Mouse (Mus musculus) small intestine, adult 2 months (tissue): ENCODE results near the gene Myo18a.

ENCODE experiments used
- CTCF ChIP-seq: fragments of 200-500 bp; IDR thresholded peaks from 2 replicates; pipeline ENCODE4 v1.5.1; 2012; ENCODE audit warnings: low read depth, mild to moderate bottlenecking, control low read depth, inconsistent platforms, low read length, moderate library complexity, mixed read lengths; ENCODE audit not compliant: insufficient replicate concordance, insufficient read length; ENCODE audit errors: extremely low read depth
- POLR2A ChIP-seq: fragments of 200-500 bp; IDR thresholded peaks from 2 replicates; pipeline ENCODE4 v1.6.1; 2012; ENCODE audit warnings: low read depth, mild to moderate bottlenecking, control low read depth, inconsistent platforms, low read length, moderate library complexity

DNA sequence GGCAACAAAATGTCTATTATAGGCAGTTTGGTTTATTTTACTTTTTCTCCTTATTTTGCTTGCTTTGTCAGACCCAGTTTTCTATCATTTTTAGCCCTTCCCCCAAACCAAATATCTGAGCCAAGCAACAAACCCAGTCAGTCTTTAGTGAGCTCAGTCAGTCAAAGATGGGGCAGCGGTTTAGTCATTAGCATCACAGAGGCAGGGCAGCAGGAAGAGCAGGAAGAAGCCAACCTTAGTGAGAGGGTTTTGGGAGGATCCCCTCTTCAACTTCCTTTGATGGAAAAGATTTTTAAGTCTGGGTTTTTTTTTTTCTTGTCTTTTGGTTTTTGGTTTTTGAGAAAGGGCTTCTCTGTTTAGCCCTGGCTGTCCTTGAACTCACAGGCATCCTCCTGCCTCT, 141.7 kb downstream of the Myo18a start:
- TF ChIP-seq CTCF (no peak), POLR2A (no peak)
